Mouse (Mus musculus): ENCODE results near the gene Wdfy1.
A peak's percentile ranks its signal among the peaks of the same experiment; 100 is the strongest.

Wdfy1 gene

GRCm38 (mm10) chr1:79753456-79753855, 22.5 kb downstream of the Wdfy1 start:
- no peaks in the 10 kb centered on the region; the same call in 1 of the 2 replicates for H3K27me3 ChIP-seq (ENCODE audit: control insufficient read depth, insufficient read depth, low read length, poor library complexity, severe bottlenecking)
- H3K36me3 ChIP-seq (ENCODE audit: control insufficient read depth, insufficient read depth, low read length, poor library complexity, severe bottlenecking): no peaks in the 10 kb centered on the region
- DNase-seq (ENCODE audit: low read depth, low spot score): no peak

GRCm38 (mm10) chr1:79752714-79753340, 23.1 kb downstream of the Wdfy1 start:
- no peaks in the 10 kb centered on the region for H3K36me3 ChIP-seq (ENCODE audit: control insufficient read depth, insufficient read depth, low read length, poor library complexity, severe bottlenecking)
- DNase-seq (ENCODE audit: low read depth, low spot score): no peak
- H3K27me3 ChIP-seq (ENCODE audit: control insufficient read depth, insufficient read depth, low read length, poor library complexity, severe bottlenecking): no peaks in the 10 kb centered on the region; the same call in 1 of the 2 replicates

- Histone ChIP-seq H3K27me3 (ENCODE audit: control insufficient read depth, insufficient read depth, low read length, poor library complexity, severe bottlenecking) (no peaks in the 10 kb centered on the region; the same call in 1 of the 2 replicates), H3K36me3 (ENCODE audit: control insufficient read depth, insufficient read depth, low read length, poor library complexity, severe bottlenecking) (no peaks in the 10 kb centered on the region)
- peak; percentile 67 for DNase-seq (ENCODE audit: low read depth, low spot score)
Observed at GRCm38 (mm10) chr1:79752015-79752695, 23.8 kb downstream of the Wdfy1 start.

GRCm38 (mm10) chr1:79751186-79751585, 24.8 kb downstream of the Wdfy1 start:
- no peak for DNase-seq (ENCODE audit: low read depth, low spot score)
- no peaks in the 10 kb centered on the region for H3K27me3 ChIP-seq (ENCODE audit: control insufficient read depth, insufficient read depth, low read length, poor library complexity, severe bottlenecking)
- H3K36me3 ChIP-seq (ENCODE audit: control insufficient read depth, insufficient read depth, low read length, poor library complexity, severe bottlenecking): no peaks in the 10 kb centered on the region

- DNase-seq (ENCODE audit: low read depth, low spot score): no peak
- no peaks in the 10 kb centered on the region for H3K36me3 ChIP-seq (ENCODE audit: control insufficient read depth, insufficient read depth, low read length, poor library complexity, severe bottlenecking)
- no peaks in the 10 kb centered on the region for H3K27me3 ChIP-seq (ENCODE audit: control insufficient read depth, insufficient read depth, low read length, poor library complexity, severe bottlenecking)
Observed at GRCm38 (mm10) chr1:79746056-79746455, 29.9 kb downstream of the Wdfy1 start.

- no peak for DNase-seq (ENCODE audit: low read depth, low spot score)
- no peaks in the 10 kb centered on the region for H3K27me3 ChIP-seq (ENCODE audit: control insufficient read depth, insufficient read depth, low read length, poor library complexity, severe bottlenecking)
- peaks cover 2% of the 10 kb centered on the region; the same call in 1 of the 2 replicates for H3K36me3 ChIP-seq (ENCODE audit: control insufficient read depth, insufficient read depth, low read length, poor library complexity, severe bottlenecking)
Observed at GRCm38 (mm10) chr1:79743385-79743784, 32.6 kb downstream of the Wdfy1 start.

- H3K27me3 ChIP-seq (ENCODE audit: control insufficient read depth, insufficient read depth, low read length, poor library complexity, severe bottlenecking): no peaks in the 10 kb centered on the region
- no peak for DNase-seq (ENCODE audit: low read depth, low spot score)
- H3K36me3 ChIP-seq (ENCODE audit: control insufficient read depth, insufficient read depth, low read length, poor library complexity, severe bottlenecking): peaks cover 2% of the 10 kb centered on the region; the same call in 1 of the 2 replicates
Observed at GRCm38 (mm10) chr1:79742949-79743348, 33.0 kb downstream of the Wdfy1 start.

- DNase-seq (ENCODE audit: low read depth, low spot score): no peak
- H3K36me3 ChIP-seq (ENCODE audit: control insufficient read depth, insufficient read depth, low read length, poor library complexity, severe bottlenecking): peaks cover 2% of the 10 kb centered on the region; the same call in 1 of the 2 replicates
- no peaks in the 10 kb centered on the region for H3K27me3 ChIP-seq (ENCODE audit: control insufficient read depth, insufficient read depth, low read length, poor library complexity, severe bottlenecking)
Observed at GRCm38 (mm10) chr1:79741002-79741401, 34.9 kb downstream of the Wdfy1 start.

- H3K36me3 ChIP-seq (ENCODE audit: control insufficient read depth, insufficient read depth, low read length, poor library complexity, severe bottlenecking): peaks cover 2% of the 10 kb centered on the region; the same call in 1 of the 2 replicates
- DNase-seq (ENCODE audit: low read depth, low spot score): no peak
Observed at GRCm38 (mm10) chr1:79739726-79740125, 36.2 kb downstream of the Wdfy1 start.

GRCm38 (mm10) chr1:79736408-79736807, 39.5 kb downstream of the Wdfy1 start:
- DNase-seq (ENCODE audit: low read depth, low spot score): no peak
- peaks cover 2% of the 10 kb centered on the region; the same call in 1 of the 2 replicates for H3K36me3 ChIP-seq (ENCODE audit: control insufficient read depth, insufficient read depth, low read length, poor library complexity, severe bottlenecking)

More at GRCm38 (mm10) chr1:79739726-79740125, 36.2 kb downstream of the Wdfy1 start:
- H3K27me3 ChIP-seq (ENCODE audit: control insufficient read depth, insufficient read depth, low read length, poor library complexity, severe bottlenecking): no peaks in the 10 kb centered on the region

GRCm38 (mm10) chr1:79734794-79735193, 41.1 kb downstream of the Wdfy1 start:
- peak; percentile 52 for DNase-seq (ENCODE audit: low read depth, low spot score)
- Histone ChIP-seq H3K27me3 (ENCODE audit: control insufficient read depth, insufficient read depth, low read length, poor library complexity, severe bottlenecking) (no peaks in the 10 kb centered on the region), H3K36me3 (ENCODE audit: control insufficient read depth, insufficient read depth, low read length, poor library complexity, severe bottlenecking) (peaks cover 2% of the 10 kb centered on the region; the same call in 1 of the 2 replicates)

More at GRCm38 (mm10) chr1:79736408-79736807, 39.5 kb downstream of the Wdfy1 start:
- no peaks in the 10 kb centered on the region for H3K27me3 ChIP-seq (ENCODE audit: control insufficient read depth, insufficient read depth, low read length, poor library complexity, severe bottlenecking)

GRCm38 (mm10) chr1:79714152-79714923, 61.6 kb downstream of the Wdfy1 start:
- H3K36me3 ChIP-seq (ENCODE audit: control insufficient read depth, insufficient read depth, low read length, poor library complexity, severe bottlenecking): no peaks in the 10 kb centered on the region; the same call in none of the 2 replicates
- DNase-seq (ENCODE audit: low read depth, low spot score): no peak

GRCm38 (mm10) chr1:79713081-79713480, 62.9 kb downstream of the Wdfy1 start:
- Histone ChIP-seq H3K36me3 (ENCODE audit: control insufficient read depth, insufficient read depth, low read length, poor library complexity, severe bottlenecking) (no peaks in the 10 kb centered on the region; the same call in none of the 2 replicates), H3K27me3 (ENCODE audit: control insufficient read depth, insufficient read depth, low read length, poor library complexity, severe bottlenecking) (no peaks in the 10 kb centered on the region)
- DNase-seq (ENCODE audit: low read depth, low spot score): no peak

More at GRCm38 (mm10) chr1:79714152-79714923, 61.6 kb downstream of the Wdfy1 start:
- no peaks in the 10 kb centered on the region for H3K27me3 ChIP-seq (ENCODE audit: control insufficient read depth, insufficient read depth, low read length, poor library complexity, severe bottlenecking)

GRCm38 (mm10) chr1:79711147-79712126, 64.5 kb downstream of the Wdfy1 start:
- peak; percentile 38 for DNase-seq (ENCODE audit: low read depth, low spot score)
- no peaks in the 10 kb centered on the region; the same call in none of the 2 replicates for H3K36me3 ChIP-seq (ENCODE audit: control insufficient read depth, insufficient read depth, low read length, poor library complexity, severe bottlenecking)

More at GRCm38 (mm10) chr1:79711147-79712126, 64.5 kb downstream of the Wdfy1 start:
- no peaks in the 10 kb centered on the region for H3K27me3 ChIP-seq (ENCODE audit: control insufficient read depth, insufficient read depth, low read length, poor library complexity, severe bottlenecking)

Data from splenic B cell, adult 2 months (primary cell).